25 mouse cellular contexts compared by ENCODE assay signal in the genomic region with DNA sequence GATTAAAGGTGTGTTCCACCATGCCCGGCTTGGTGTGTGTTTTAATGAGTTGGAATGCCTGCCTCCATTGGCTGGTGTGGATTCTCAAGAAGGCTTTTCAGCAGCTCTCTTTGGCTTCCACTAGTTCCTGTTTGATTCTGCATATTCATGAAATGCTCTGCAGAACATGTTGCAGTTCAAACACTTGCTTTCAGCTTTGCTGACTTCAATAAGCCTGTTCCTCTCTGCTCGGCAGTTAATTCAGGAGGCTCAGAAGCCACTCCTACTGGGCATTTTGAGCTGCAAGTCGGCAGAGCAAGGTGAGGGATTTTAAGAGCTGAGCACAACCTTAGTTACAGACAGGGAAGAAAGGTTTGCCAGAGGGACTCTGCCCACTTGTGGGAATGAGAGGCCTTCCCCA.
DNase-seq lines count a peak whose midpoint lies in the region; ATAC-seq and TF ChIP-seq lines count a peak whose summit lies in the region.
"Had no signal": no experiment of that assay in that cellular context is flagged by ENCODE, and none has a peak within 500 bp of the region (broad histone marks: within the 10 kb centered on the region; RNA-seq: fewer than 3 reads in every experiment).

No protein-coding gene starts in this region.

- no peaks in the 10 kb centered on the region for H3K27me3 ChIP-seq in forebrain, postnatal 0 days (ENCODE audit: insufficient read depth, low read length)
- no peaks in the 10 kb centered on the region for H3K27me3 ChIP-seq in forebrain, embryonic 14.5 days (replicated peaks; ENCODE audit: control insufficient read depth, insufficient read depth, low read length)
- H3K27me3 ChIP-seq in midbrain, postnatal 0 days (ENCODE audit: insufficient read depth, low read length), result no peaks in the 10 kb centered on the region
- no peaks in the 10 kb centered on the region for H3K27me3 ChIP-seq in midbrain, embryonic 14.5 days (ENCODE audit: control insufficient read depth, insufficient read depth, low read length)
- H3K27me3 ChIP-seq: embryonic facial prominence, embryonic 13.5 days; forebrain, embryonic 12.5 days had no signal

- peak; percentile 49 for DNase-seq in forebrain, postnatal 0 days
- DNase-seq in forebrain, embryonic 14.5 days (ENCODE audit: low spot score), result no peak
- DNase-seq in layer of hippocampus, adult 2 months (ENCODE audit: low spot score in 2 of 2), result no peak
- no peak for DNase-seq in layer of hippocampus, postnatal 36 days
- no peak for DNase-seq in midbrain, postnatal 0 days (ENCODE audit: low spot score)
- DNase-seq in midbrain, embryonic 14.5 days, result no peak
- no peak for DNase-seq in MN1 (ENCODE audit: low spot score)
- no peak for DNase-seq in heart, postnatal 4 days
- DNase-seq: adrenal gland, adult 2 months; adrenal gland, postnatal 14 days; cerebellum, adult 11-12 months; cerebellum, adult 8-10 months; cerebellum, postnatal 10 days; cerebellum, postnatal 36 days; embryo, embryonic 11 days; gastrocnemius, postnatal 10 days; gastrocnemius, postnatal 36 days had no signal

- H3K4me2 ChIP-seq in forebrain, postnatal 0 days (ENCODE audit: low read depth), result no peak overlapping the region
- no peak overlapping the region for H3K4me2 ChIP-seq in forebrain, embryonic 14.5 days (ENCODE audit: low read length)
- no peak overlapping the region for H3K4me2 ChIP-seq in midbrain, postnatal 0 days (ENCODE audit: low read depth, low read length, poor library complexity, severe bottlenecking)
- H3K4me2 ChIP-seq in midbrain, embryonic 14.5 days (ENCODE audit: low read length), result no peak overlapping the region
- H3K4me2 ChIP-seq: embryonic facial prominence, embryonic 13.5 days; forebrain, embryonic 12.5 days; heart, embryonic 11.5 days; hindbrain, embryonic 14.5 days had no signal

- H3K4me1 ChIP-seq in forebrain, postnatal 0 days (ENCODE audit: insufficient read depth), result no peaks in the 10 kb centered on the region
- H3K4me1 ChIP-seq in forebrain, embryonic 14.5 days (ENCODE audit: control insufficient read depth, insufficient read depth, low read length), result no peaks in the 10 kb centered on the region
- H3K4me1 ChIP-seq in midbrain, postnatal 0 days (ENCODE audit: insufficient read depth, low read length), result no peaks in the 10 kb centered on the region
- H3K4me1 ChIP-seq in midbrain, embryonic 14.5 days (ENCODE audit: control insufficient read depth, insufficient read depth, low read length), result no peaks in the 10 kb centered on the region
- H3K4me1 ChIP-seq: embryonic facial prominence, embryonic 10.5 days; embryonic facial prominence, embryonic 13.5 days; forebrain, embryonic 12.5 days had no signal

- 34% methylated on average over 3 of the region's 3 CpGs for WGBS in forebrain, postnatal 0 days
- 48% methylated on average over 3 of the region's 3 CpGs for WGBS in forebrain, embryonic 14.5 days
- 42% methylated on average over 3 of the region's 3 CpGs for WGBS in midbrain, postnatal 0 days
- 59% methylated on average over 3 of the region's 3 CpGs for WGBS in midbrain, embryonic 14.5 days

- H3K9me3 ChIP-seq in forebrain, postnatal 0 days (ENCODE audit: low read length), result no peaks in the 10 kb centered on the region
- H3K9me3 ChIP-seq in forebrain, embryonic 14.5 days (replicated peaks; ENCODE audit: control insufficient read depth, low read length), result no peaks in the 10 kb centered on the region
- no peaks in the 10 kb centered on the region for H3K9me3 ChIP-seq in midbrain, postnatal 0 days (ENCODE audit: low read length)
- no peaks in the 10 kb centered on the region for H3K9me3 ChIP-seq in midbrain, embryonic 14.5 days (ENCODE audit: control insufficient read depth, low read length)
- H3K9me3 ChIP-seq: embryonic facial prominence, embryonic 10.5 days; embryonic facial prominence, embryonic 13.5 days; forebrain, embryonic 12.5 days had no signal

- no peak overlapping the region for H3K9ac ChIP-seq in forebrain, postnatal 0 days
- H3K9ac ChIP-seq in forebrain, embryonic 14.5 days (ENCODE audit: low read length), result no peak overlapping the region
- no peak overlapping the region for H3K9ac ChIP-seq in midbrain, postnatal 0 days (replicated peaks; ENCODE audit: low read length, poor library complexity, severe bottlenecking)
- no peak overlapping the region for H3K9ac ChIP-seq in midbrain, embryonic 14.5 days (replicated peaks; ENCODE audit: low read length)
- H3K9ac ChIP-seq: embryonic facial prominence, embryonic 13.5 days; forebrain, embryonic 12.5 days; hindbrain, embryonic 14.5 days had no signal

- ATAC-seq in forebrain, postnatal 0 days, result peak; percentile 50; the same call in 1 of the 2 replicates
- ATAC-seq in forebrain, embryonic 14.5 days, result no peak
- ATAC-seq in midbrain, postnatal 0 days (ENCODE audit: low FRiP score), result no peak
- ATAC-seq in midbrain, embryonic 14.5 days (ENCODE audit: low FRiP score, low TSS enrichment), result no peak
- ATAC-seq: forebrain, embryonic 16.5 days; intestine, postnatal 0 days had no signal

- no peak; the same call in 1 of the 2 replicates for TF ChIP-seq CTCF in forebrain, postnatal 0 days (IDR thresholded peaks at IDR 0.05; ENCODE audit: low read depth)
- 0 out of 2 replicates have a peak, but pooled peaks have one; percentile 5 for TF ChIP-seq CTCF in layer of hippocampus, adult 2 months (conservative IDR thresholded peaks at IDR 0.05)
- TF ChIP-seq CTCF in midbrain, postnatal 0 days (IDR thresholded peaks at IDR 0.05), result no peak; the same call in 1 of the 2 replicates

- no peaks in the 10 kb centered on the region for H3K36me3 ChIP-seq in forebrain, postnatal 0 days (ENCODE audit: insufficient read depth)
- H3K36me3 ChIP-seq in forebrain, embryonic 14.5 days (ENCODE audit: control insufficient read depth, insufficient read depth, low read length), result no peaks in the 10 kb centered on the region
- no peaks in the 10 kb centered on the region for H3K36me3 ChIP-seq in midbrain, postnatal 0 days (ENCODE audit: insufficient read depth, low read length)
- H3K36me3 ChIP-seq in midbrain, embryonic 14.5 days (ENCODE audit: control insufficient read depth, insufficient read depth, low read length), result no peaks in the 10 kb centered on the region
- H3K36me3 ChIP-seq: embryonic facial prominence, embryonic 10.5 days; embryonic facial prominence, embryonic 13.5 days; forebrain, embryonic 12.5 days had no signal

- H3K4me3 ChIP-seq in forebrain, postnatal 0 days (ENCODE audit: low read depth, low read length), result no peak overlapping the region
- no peak overlapping the region for H3K4me3 ChIP-seq in forebrain, embryonic 14.5 days (ENCODE audit: low read depth, low read length)
- no peak overlapping the region for H3K4me3 ChIP-seq in layer of hippocampus, adult 2 months
- no peak overlapping the region for H3K4me3 ChIP-seq in midbrain, postnatal 0 days (ENCODE audit: low read depth, low read length)
- no peak overlapping the region for H3K4me3 ChIP-seq in midbrain, embryonic 14.5 days (replicated peaks; ENCODE audit: low read depth, low read length)
- H3K4me3 ChIP-seq: embryonic facial prominence, embryonic 10.5 days; embryonic facial prominence, embryonic 13.5 days; erythroblast, embryonic 14.5 days; forebrain, embryonic 12.5 days had no signal

- H3K27ac ChIP-seq in forebrain, postnatal 0 days (ENCODE audit: low read depth, low read length), result peak overlapping the region; percentile 77
- no peak overlapping the region for H3K27ac ChIP-seq in forebrain, embryonic 14.5 days (ENCODE audit: low read depth, low read length)
- 0 out of 2 replicates have a peak overlapping the region, but pooled peaks have one; percentile 28 for H3K27ac ChIP-seq in layer of hippocampus, adult 2 months
- H3K27ac ChIP-seq in midbrain, postnatal 0 days (ENCODE audit: low read depth, low read length), result 0 out of 2 replicates have a peak overlapping the region, but pooled peaks have one; percentile 14
- no peak overlapping the region for H3K27ac ChIP-seq in midbrain, embryonic 14.5 days (replicated peaks; ENCODE audit: low read depth, low read length)
- H3K27ac ChIP-seq: embryonic facial prominence, embryonic 10.5 days; embryonic facial prominence, embryonic 13.5 days; forebrain, embryonic 12.5 days; hindbrain, embryonic 14.5 days had no signal

Comparison
In these comparisons a context has a peak if more than half of its experiments do, and no peak if none do; other contexts are left out.
1. H3K27ac ChIP-seq: peak in forebrain, postnatal 0 days (single experiment), layer of hippocampus, adult 2 months (single experiment) and midbrain, postnatal 0 days (single experiment); none in forebrain, embryonic 14.5 days (single experiment) and midbrain, embryonic 14.5 days (single experiment).